Mouse (Mus musculus): ENCODE results near the gene H2al1f. TPM values are rescaled to one million over a fixed set of nuclear protein-coding genes. Genes with fewer than 3 reads are reported as not detected.

H2al1f gene
- total RNA-seq (2023): not detected

DNA sequence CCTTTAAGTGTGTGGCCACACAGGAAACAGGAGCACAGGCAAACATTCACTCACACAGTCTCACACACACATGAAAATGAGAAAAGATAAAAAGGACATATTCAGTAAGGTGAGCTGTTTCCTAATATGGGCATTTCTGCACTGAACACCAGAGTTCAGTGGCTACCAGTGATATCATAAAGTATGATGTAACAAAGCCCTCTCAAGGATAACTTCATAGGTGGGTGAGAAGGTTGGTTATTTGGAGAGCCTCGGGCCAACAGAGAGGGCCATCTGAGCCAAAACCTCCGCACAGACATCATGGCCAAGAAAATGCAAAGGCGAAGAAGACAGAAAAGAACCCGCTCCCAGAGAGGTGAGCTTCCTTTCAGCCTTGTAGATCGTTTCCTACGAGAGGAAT, at the start of gene H2al1f:
Gene H2al1f, plus strand, starts transcription at position 301 of the 400 bp plus-strand sequence.

DNA sequence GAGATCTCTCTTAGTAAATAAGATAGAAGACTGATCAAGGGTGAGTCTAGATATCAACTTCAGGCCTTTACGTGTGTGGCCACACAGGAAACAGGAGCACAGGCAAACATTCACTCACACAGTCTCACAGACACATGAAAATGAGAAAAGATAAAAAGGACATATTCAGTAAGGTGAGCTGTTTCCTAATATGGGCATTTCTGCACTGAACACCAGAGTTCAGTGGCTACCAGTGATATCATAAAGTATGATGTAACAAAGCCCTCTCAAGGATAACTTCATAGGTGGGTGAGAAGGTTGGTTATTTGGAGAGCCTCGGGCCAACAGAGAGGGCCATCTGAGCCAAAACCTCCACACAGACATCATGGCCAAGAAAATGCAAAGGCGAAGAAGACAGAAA, 16.0 kb upstream of the H2al1f start, which contains the start of gene H2al1a:
Gene H2al1a, plus strand, starts transcription at position 301 of the 400 bp plus-strand sequence.

DNA sequence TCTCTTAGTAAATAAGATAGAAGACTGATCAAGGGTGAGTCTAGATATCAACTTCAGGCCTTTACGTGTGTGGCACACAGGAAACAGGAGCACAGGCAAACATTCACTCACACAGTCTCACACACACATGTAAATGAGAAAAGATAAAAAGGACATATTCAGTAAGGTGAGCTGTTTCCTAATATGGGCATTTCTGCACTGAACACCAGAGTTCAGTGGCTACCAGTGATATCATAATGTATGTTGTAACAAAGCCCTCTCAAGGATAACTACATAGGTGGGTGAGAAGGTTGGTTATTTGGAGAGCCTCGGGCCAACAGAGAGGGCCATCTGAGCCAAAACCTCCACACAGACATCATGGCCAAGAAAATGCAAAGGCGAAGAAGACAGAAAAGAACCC, 12.8 kb upstream of the H2al1f start, which contains the start of gene H2al1b:
Gene H2al1b, plus strand, starts transcription at position 301 of the 400 bp plus-strand sequence.

DNA sequence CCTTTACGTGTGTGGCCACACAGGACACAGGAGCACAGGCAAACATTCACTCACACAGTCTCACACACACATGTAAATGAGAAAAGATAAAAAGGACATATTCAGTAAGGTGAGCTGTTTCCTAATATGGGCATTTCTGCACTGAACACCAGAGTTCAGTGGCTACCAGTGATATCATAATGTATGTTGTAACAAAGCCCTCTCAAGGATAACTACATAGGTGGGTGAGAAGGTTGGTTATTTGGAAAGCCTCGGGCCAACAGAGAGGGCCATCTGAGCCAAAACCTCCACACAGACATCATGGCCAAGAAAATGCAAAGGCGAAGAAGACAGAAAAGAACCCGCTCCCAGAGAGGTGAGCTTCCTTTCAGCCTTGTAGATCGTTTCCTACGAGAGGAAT, 9.6 kb upstream of the H2al1f start, which contains the start of gene H2al1c:
Gene H2al1c, plus strand, starts transcription at position 301 of the 400 bp plus-strand sequence.

DNA sequence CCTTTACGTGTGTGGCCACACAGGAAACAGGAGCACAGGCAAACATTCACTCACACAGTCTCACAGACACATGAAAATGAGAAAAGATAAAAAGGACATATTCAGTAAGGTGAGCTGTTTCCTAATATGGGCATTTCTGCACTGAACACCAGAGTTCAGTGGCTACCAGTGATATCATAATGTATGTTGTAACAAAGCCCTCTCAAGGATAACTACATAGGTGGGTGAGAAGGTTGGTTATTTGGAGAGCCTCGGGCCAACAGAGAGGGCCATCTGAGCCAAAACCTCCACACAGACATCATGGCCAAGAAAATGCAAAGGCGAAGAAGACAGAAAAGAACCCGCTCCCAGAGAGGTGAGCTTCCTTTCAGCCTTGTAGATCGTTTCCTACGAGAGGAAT, 6.4 kb upstream of the H2al1f start, which contains the start of gene H2al1d:
Gene H2al1d, plus strand, starts transcription at position 301 of the 400 bp plus-strand sequence.

DNA sequence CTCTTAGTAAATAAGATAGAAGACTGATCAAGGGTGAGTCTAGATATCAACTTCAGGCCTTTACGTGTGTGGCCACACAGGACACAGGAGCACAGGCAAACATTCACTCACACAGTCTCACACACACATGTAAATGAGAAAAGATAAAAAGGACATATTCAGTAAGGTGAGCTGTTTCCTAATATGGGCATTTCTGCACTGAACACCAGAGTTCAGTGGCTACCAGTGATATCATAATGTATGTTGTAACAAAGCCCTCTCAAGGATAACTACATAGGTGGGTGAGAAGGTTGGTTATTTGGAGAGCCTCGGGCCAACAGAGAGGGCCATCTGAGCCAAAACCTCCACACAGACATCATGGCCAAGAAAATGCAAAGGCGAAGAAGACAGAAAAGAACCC, 3.3 kb upstream of the H2al1f start, which contains the start of gene H2al1e:
Gene H2al1e, plus strand, starts transcription at position 301 of the 400 bp plus-strand sequence.

DNA sequence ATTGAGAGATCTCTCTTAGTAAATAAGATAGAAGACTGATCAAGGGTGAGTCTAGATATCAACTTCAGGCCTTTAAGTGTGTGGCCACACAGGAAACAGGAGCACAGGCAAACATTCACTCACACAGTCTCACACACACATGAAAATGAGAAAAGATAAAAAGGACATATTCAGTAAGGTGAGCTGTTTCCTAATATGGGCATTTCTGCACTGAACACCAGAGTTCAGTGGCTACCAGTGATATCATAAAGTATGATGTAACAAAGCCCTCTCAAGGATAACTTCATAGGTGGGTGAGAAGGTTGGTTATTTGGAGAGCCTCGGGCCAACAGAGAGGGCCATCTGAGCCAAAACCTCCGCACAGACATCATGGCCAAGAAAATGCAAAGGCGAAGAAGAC, 3.0 kb downstream of the H2al1f start, which contains the start of gene H2al1g:
Gene H2al1g, plus strand, starts transcription at position 301 of the 400 bp plus-strand sequence.

DNA sequence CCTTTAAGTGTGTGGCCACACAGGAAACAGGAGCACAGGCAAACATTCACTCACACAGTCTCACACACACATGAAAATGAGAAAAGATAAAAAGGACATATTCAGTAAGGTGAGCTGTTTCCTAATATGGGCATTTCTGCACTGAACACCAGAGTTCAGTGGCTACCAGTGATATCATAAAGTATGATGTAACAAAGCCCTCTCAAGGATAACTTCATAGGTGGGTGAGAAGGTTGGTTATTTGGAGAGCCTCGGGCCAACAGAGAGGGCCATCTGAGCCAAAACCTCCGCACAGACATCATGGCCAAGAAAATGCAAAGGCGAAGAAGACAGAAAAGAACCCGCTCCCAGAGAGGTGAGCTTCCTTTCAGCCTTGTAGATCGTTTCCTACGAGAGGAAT, 6.2 kb downstream of the H2al1f start, which contains the start of gene H2al1h:
Gene H2al1h, plus strand, starts transcription at position 301 of the 400 bp plus-strand sequence.

DNA sequence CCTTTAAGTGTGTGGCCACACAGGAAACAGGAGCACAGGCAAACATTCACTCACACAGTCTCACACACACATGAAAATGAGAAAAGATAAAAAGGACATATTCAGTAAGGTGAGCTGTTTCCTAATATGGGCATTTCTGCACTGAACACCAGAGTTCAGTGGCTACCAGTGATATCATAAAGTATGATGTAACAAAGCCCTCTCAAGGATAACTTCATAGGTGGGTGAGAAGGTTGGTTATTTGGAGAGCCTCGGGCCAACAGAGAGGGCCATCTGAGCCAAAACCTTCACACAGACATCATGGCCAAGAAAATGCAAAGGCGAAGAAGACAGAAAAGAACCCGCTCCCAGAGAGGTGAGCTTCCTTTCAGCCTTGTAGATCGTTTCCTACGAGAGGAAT, 9.4 kb downstream of the H2al1f start, which contains the start of gene H2al1i:
Gene H2al1i, plus strand, starts transcription at position 301 of the 400 bp plus-strand sequence.

DNA sequence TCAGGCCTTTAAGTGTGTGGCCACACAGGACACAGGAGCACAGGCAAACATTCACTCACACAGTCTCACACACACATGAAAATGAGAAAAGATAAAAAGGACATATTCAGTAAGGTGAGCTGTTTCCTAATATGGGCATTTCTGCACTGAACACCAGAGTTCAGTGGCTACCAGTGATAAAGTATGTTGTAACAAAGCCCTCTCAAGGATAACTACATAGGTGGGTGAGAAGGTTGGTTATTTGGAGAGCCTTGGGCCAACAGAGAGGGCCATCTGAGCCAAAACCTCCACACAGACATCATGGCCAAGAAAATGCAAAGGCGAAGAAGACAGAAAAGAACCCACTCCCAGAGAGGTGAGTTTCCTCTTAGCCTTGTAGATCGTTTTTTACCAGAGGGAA, 12.6 kb downstream of the H2al1f start, which contains the start of gene H2al1j:
Gene H2al1j, plus strand, starts transcription at position 301 of the 400 bp plus-strand sequence.

Other genes starting within 250 kb of the H2al1f start
- gene H2al1a, start 15.9 kb upstream of the H2al1f start, total RNA-seq (2023): not detected
- not detected for gene H2al1b, start 12.7 kb upstream of the H2al1f start, total RNA-seq (2023)
- gene H2al1c, start 9.5 kb upstream of the H2al1f start, total RNA-seq (2023): not detected
- not detected for gene H2al1d, start 6.3 kb upstream of the H2al1f start, total RNA-seq (2023)
- not detected for gene H2al1e, start 3.2 kb upstream of the H2al1f start, total RNA-seq (2023)
- not detected for gene H2al1g, start 3.1 kb downstream of the H2al1f start, total RNA-seq (2023)
- gene H2al1h, start 6.3 kb downstream of the H2al1f start, total RNA-seq (2023): not detected
- gene H2al1i, start 9.5 kb downstream of the H2al1f start, total RNA-seq (2023): not detected
- gene H2al1j, start 12.7 kb downstream of the H2al1f start, total RNA-seq (2023): not detected